13 mouse cellular contexts compared by ENCODE assay signal in genomic region chr2:114879784-114880183, GRCm38 (mm10).
"Had no signal": no experiment of that assay in that cellular context is flagged by ENCODE, and none has a peak within 500 bp of the region (broad histone marks: within the 10 kb centered on the region; RNA-seq: fewer than 3 reads in every experiment).

No protein-coding gene starts in this region.

- ATAC-seq: intestine, embryonic 16.5 days; midbrain, embryonic 13.5 days had no signal

- DNase-seq: kidney, adult 2 months; kidney, postnatal 14 days; lung, postnatal 4 days; spleen, adult 18-20 months; thymus, adult 18-20 months; thymus, postnatal 14 days had no signal

- H3K4me3 ChIP-seq: kidney, embryonic 15.5 days; limb, embryonic 13.5 days; lung, embryonic 15.5 days; megakaryocyte, embryonic 14.5 days; midbrain, embryonic 13.5 days had no signal

- H3K9ac ChIP-seq: kidney, embryonic 15.5 days; limb, embryonic 13.5 days; liver, embryonic 14.5 days; lung, embryonic 15.5 days; midbrain, embryonic 13.5 days had no signal

- H3K27me3 ChIP-seq: kidney, embryonic 15.5 days; lung, embryonic 15.5 days; megakaryocyte, embryonic 14.5 days; midbrain, embryonic 13.5 days had no signal

- H3K9me3 ChIP-seq: kidney, embryonic 15.5 days; limb, embryonic 13.5 days; lung, embryonic 15.5 days; midbrain, embryonic 13.5 days had no signal

- H3K27ac ChIP-seq: kidney, embryonic 15.5 days; limb, embryonic 13.5 days; liver, embryonic 14.5 days; lung, embryonic 15.5 days; midbrain, embryonic 13.5 days had no signal

- H3K4me1 ChIP-seq: kidney, embryonic 15.5 days; limb, embryonic 13.5 days; megakaryocyte, embryonic 14.5 days; midbrain, embryonic 13.5 days had no signal

- H3K4me2 ChIP-seq: kidney, embryonic 15.5 days; limb, embryonic 13.5 days; lung, embryonic 15.5 days; midbrain, embryonic 13.5 days had no signal

- H3K36me3 ChIP-seq: kidney, embryonic 15.5 days; limb, embryonic 13.5 days; lung, embryonic 15.5 days; midbrain, embryonic 13.5 days had no signal
